Mouse (Mus musculus) gastrocnemius, adult 8-10 months (tissue): Measurements from ENCODE around the gene Mrpl34. TPM values are rescaled to one million over a fixed set of nuclear protein-coding genes. Genes with fewer than 3 reads are reported as not detected.

Experiments used
- DNase-seq, 2 experiments: peaks; one replicate each; pipeline ENCODE4 v3.0.0; 2022; ENCODE audit warnings: low spot score in 2 of 2
- total RNA-seq, 4 experiments: library from RNA; stranded (reverse); gene quantifications; 2 replicates each; pipeline ENCODE4 v1.2.4; 2022

Mrpl34 gene
- total RNA-seq, 4 experiments from 2014 or later, result 63.4 to 72.1 (median 68.8) TPM

DNA sequence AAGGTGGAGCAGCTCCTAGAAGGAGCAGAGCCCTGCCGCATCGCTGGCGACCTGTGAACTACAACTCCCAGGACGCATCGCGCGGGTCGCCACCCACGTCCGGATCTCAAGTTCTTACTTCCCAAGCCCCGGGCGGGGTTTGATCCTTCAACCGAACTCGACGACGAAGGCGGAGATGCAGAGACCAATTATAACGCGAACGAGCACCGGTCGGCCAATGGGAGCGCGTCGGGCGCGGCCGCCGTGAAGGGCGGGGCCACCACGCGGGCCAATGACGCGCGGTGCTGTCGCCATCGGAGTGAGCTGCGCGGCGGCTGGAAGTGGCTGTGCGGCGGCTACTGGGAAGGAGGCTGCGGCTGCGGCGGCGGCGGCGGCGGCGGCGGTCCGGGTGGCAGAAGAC is 4.2 kb downstream of the Mrpl34 start, which contains the start of gene Dda1:
TSS of gene Dda1 (plus strand) at position 284 of the 400 bp plus-strand sequence.
- peak; percentile 96 to 98 for DNase-seq

GRCm38 (mm10) chr8:71469411-71469810 is 4.7 kb downstream of the Mrpl34 start:
- no peak for DNase-seq

DNA sequence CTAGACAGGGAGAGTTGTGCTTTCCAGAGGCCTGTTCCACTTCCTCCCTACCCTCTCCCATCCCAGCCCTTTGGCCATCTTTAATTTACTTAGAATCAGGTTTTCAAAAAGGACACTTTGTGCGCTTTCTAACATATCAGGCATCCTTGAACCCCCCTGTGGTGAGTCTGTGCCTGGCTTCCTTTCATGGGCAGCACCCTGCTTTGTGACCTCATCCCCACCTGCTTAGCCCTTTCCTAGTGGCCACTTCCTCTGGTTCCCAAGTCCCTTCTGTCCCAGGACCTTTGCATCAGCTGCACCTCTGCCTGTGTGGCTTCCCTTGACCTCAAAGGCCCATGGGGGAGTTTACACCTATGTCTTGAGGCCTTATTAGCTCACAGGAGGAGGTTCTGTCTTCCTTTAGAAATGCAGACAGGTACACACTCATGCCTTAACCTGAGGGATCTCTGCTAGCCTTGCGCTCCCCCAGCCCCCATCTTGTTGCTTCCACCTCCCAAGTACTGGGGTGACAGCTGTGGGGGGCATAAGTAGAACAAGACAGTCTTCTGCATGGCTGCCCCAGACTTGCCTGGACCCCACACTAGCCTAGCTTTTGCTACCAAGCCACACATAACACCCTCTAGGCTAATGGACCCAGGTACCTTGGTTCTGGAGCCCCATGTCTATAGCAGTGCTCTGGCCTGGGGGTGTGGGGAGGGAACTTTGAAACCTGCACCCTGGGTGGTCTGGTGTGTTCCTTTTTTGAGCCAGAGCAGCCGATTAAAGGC is 5.6 kb downstream of the Mrpl34 start:
- no peak for DNase-seq

DNA sequence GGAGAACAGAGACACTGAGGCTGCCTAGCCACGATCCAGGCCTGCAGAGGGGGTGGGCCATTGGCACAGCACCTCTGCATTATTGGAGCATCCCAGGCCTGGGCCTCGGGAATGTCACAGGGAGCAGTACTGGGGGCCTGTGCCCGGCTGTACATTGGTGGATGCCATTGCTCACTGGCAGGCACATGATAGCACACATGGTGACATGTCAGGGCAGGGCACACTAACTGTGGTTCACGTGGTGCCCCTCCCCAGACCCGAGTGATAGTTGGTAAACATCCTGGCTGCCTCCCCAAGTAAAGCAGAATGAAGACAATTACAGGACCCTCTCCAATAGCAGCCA is 6.1 kb downstream of the Mrpl34 start:
- no peak for DNase-seq

DNA sequence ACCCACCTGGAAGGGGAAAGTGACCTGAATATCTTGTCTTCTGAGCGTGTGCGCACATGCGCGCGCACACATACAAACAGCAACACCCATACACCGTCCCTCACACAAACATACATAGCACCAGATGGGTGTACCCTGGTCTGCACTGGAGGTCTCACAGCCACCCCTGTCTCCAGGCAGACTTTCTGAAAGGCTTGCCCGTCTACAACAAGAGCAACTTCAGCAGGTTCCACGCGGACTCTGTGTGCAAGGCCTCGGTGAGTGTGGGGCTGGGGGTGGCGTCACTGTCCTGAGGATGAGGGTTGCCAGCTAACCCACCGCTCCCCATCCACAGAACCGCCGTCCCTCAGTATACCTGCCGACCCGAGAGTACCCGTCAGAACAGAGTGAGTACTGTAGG is 7.1 kb downstream of the Mrpl34 start:
- no peak for DNase-seq

- DNase-seq, result no peak
Observed at GRCm38 (mm10) chr8:71472601-71473386, 8.0 kb downstream of the Mrpl34 start.

DNA sequence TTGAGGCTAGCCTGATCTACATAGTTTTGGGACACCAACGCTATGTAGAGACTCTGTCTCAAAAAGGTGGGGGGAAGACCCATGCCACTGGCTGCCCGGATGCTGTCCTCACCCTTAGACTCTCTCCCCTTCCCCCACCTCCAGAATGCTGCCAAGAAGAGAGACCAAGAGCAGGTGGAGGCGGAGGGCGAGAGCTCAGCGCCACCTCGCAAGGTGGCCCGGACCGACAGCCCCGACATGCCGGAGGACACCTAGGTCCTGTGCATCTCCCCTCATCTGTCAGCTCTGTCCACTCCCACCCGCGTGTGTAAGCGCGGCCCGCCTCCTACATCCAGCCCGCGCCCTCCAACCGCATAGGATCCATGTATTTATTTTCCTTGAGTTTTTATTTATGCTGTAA is 9.6 kb downstream of the Mrpl34 start:
- no peak for DNase-seq

- no peak for DNase-seq
Observed at GRCm38 (mm10) chr8:71474785-71475701, 10.3 kb downstream of the Mrpl34 start.

DNA sequence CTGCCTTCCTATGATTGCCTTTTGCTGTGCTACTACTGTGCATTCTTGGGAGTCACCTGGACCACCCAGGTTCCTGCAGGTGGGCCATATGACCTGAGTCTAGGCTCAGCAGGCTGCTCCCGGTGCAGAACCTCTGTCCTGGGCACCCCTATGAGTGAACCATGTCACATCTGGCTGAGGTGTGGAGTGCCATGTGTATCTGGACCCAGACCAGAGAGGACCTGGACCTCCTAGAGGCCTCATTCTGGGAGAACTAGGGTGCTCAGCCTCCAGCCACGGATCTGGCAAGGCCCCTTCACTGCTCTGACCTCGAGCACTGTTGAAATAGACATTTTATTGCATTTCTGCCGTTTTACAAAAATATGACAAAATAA is 10.9 kb downstream of the Mrpl34 start:
- DNase-seq, result no peak

DNA sequence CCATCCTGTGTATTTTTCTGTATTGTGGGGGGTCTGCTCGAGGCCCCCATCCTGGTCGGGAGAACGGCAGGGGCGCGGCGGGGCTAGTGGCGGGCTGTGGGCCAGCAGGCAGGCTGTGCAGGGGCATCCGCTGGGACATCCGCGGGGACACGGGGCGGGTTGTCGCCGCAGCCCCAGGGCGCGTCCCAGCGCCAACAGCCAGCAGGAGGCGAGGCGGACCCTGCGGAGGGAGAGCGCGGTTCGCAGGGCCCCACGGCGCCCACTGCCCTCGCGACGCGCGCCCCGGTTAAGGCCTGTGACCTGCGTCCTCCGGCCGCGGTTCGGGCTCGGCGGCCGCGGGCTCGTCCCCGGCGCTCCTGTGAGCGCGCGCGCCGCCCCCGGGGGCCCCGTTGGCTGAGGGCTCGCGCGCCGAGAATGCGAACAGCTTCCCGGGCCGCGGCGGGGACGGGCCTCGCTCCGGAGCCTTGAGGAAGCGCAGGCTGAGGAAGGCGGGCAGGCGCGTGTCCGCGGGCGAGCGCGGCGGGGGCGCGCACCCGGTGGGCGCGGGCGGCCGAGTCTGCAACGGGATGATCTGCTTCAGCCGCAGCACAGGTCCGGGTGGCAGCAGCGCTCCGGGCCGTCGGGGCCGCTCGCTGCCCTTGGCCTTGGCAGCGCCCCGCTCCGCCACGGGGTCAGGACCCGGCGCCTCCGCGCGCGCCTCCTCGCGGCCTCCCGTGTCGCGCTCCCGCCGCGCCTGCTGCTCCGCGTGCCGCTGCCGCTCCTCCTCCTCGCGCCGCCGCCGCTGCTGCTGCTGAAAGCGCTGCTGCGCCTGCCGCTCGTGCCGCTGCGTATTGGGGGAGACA is 11.6 kb downstream of the Mrpl34 start:
- DNase-seq, result peak; percentile 73 to 78

GRCm38 (mm10) chr8:71477196-71477845 is 12.6 kb downstream of the Mrpl34 start:
- no peak for DNase-seq

GRCm38 (mm10) chr8:71478943-71479342 is 14.2 kb downstream of the Mrpl34 start:
- DNase-seq, result no peak

GRCm38 (mm10) chr8:71483932-71484331 is 19.2 kb downstream of the Mrpl34 start:
- no peak for DNase-seq

DNA sequence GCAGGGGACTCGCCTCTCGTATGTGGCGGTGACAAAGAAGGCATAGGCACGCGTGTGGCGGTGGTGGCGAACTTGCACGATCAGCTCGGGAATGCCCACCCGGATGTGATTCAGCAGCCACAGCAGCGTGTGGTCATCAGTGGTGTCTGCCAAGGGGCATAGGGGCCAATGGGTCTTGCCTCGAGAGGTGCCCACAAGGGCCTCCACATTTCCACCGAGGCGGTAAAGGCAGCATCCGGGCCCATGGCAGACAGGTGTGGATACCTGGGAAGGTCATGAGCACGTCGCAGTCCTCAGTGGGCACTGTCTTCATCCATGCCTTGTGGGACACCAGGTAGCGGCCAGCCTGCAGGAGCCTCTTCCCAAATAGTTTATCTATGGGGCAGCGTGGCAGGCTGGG is 20.0 kb downstream of the Mrpl34 start:
- DNase-seq, result no peak

GRCm38 (mm10) chr8:71485142-71486135 is 20.7 kb downstream of the Mrpl34 start, which contains the start of gene Ano8:
TSS of gene Ano8 (minus strand) at chr8:71485963.
- peak; percentile 69 to 79 for DNase-seq

- DNase-seq, result no peak
Observed at GRCm38 (mm10) chr8:71486136-71486529, 21.4 kb downstream of the Mrpl34 start.

DNA sequence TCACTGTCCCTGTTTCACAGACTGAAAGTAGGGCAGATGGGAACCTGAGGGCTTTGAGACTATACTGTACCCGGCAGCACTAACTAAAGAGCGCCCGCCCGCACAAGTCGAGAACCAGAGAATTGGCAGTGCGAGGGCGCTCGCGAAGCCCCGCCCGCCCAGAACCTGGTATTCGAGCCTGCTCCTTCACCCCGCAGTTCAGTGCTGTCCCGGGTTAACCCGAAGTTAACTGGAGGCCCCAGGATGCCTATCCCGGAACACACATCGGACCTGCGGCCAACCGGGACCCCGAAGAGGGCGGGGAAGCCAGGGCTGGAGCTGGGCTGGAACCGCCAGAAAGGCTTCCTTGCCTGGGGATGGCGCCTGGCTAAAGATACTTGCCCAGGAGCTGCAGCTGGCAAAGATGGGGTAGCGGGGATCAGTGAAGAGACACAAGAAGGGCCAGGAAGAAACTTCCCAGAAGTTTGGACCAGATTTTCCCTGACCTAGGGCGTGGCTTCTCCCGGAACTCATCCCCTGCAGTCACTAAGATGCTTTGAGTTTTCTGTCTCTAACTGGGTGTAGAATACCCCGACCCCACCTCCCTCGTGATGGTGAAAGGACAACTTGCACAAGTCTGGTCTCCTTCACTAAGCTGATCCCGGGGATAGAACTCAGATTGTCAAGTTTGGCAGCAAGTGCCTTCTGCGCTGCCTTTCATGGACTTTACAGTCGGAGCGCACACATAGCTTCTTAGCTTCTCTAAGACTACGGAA is 23.1 kb downstream of the Mrpl34 start, which contains the start of gene Gtpbp3:
TSS of gene Gtpbp3 (plus strand) at position 413 of the 755 bp plus-strand sequence.
- peak; percentile 76 to 81 for DNase-seq

- peak; percentile 78 to 79 for DNase-seq
Observed at GRCm38 (mm10) chr8:71488454-71488853, 23.7 kb downstream of the Mrpl34 start.
